Mouse (Mus musculus) ES-E14 (cell line): Measurements from ENCODE around the gene Bex2. TPM values are rescaled to one million over a fixed set of nuclear protein-coding genes. Genes with fewer than 3 reads are reported as not detected.

Source experiments
- DNase-seq: peaks from one replicate; pipeline ENCODE4 v3.0.0-alpha.2; 2013; ENCODE audit warnings: low read depth, low spot score
- H3K27ac ChIP-seq: 2 replicates; pipeline ENCODE4 v1.5.1; 2012; ENCODE audit warnings: low read depth, mild to moderate bottlenecking, low read length, moderate library complexity, mixed read lengths; ENCODE audit not compliant: poor library complexity, insufficient read depth, severe bottlenecking
- H3K36me3 ChIP-seq: 2 replicates; pipeline ENCODE4 v1.6.1; 2012; ENCODE audit warnings: mild to moderate bottlenecking, low read length, moderate library complexity, mixed read lengths; ENCODE audit not compliant: control insufficient read depth, poor library complexity, insufficient read depth, severe bottlenecking
- H3K4me1 ChIP-seq, 2 experiments: fragments of 150-350 bp in 1 of 2; sonication (generic) in 1 of 2; 2 replicates each; pipeline ENCODE4 v1.6.1; 2012; ENCODE audit warnings: low read length in 2 of 2, mild to moderate bottlenecking in 1 of 2, mixed read lengths in 1 of 2; ENCODE audit not compliant: control insufficient read depth in 2 of 2, insufficient read depth in 2 of 2, poor library complexity in 1 of 2
- H3K4me3 ChIP-seq, 2 experiments: fragments of 150-350 bp in 1 of 2; sonication (generic) in 1 of 2; 2 replicates each; pipeline ENCODE4 v1.5.1; 2012; ENCODE audit warnings: low read length in 2 of 2, low read depth in 1 of 2, mild to moderate bottlenecking in 1 of 2, mixed read lengths in 1 of 2; ENCODE audit not compliant: insufficient read depth in 1 of 2, poor library complexity in 1 of 2, severe bottlenecking in 1 of 2
- H3K9ac ChIP-seq: 2 replicates; pipeline ENCODE4 v1.6.1; 2012; ENCODE audit warnings: low read depth, mild to moderate bottlenecking, low read length, mixed read lengths; ENCODE audit not compliant: poor library complexity, insufficient read depth, severe bottlenecking
- H3K9me3 ChIP-seq: fragments of 150-350 bp; sonication (generic); 2 replicates; pipeline ENCODE4 v1.6.1; 2012; ENCODE audit warnings: low read depth, mild to moderate bottlenecking, low read length; ENCODE audit not compliant: control insufficient read depth, insufficient read depth
- CHD2 ChIP-seq: IDR thresholded peaks from 2 replicates; pipeline ENCODE4 v1.6.1; 2014; ENCODE audit warnings: mild to moderate bottlenecking, low read depth, low read length, inconsistent platforms
- HCFC1 ChIP-seq: IDR thresholded peaks from 2 replicates; pipeline ENCODE4 v1.6.1; 2012; ENCODE audit warnings: low read length, inconsistent platforms, borderline replicate concordance; ENCODE audit not compliant: insufficient read depth
- MAFK ChIP-seq: IDR thresholded peaks from 2 replicates; pipeline ENCODE4 v1.6.1; 2014; ENCODE audit warnings: mild to moderate bottlenecking, low read depth, low read length, inconsistent platforms; ENCODE audit not compliant: insufficient read depth
- ZC3H11A ChIP-seq: IDR thresholded peaks from 2 replicates; pipeline ENCODE4 v1.6.1; 2012; ENCODE audit warnings: low read depth, mild to moderate bottlenecking, inconsistent platforms, low read length, borderline replicate concordance
- ZNF384 ChIP-seq: IDR thresholded peaks from 2 replicates; pipeline ENCODE4 v1.6.1; 2012; ENCODE audit warnings: low read depth, low read length, inconsistent platforms
- in situ Hi-C, 2 experiments: fragments of 600-800 bp; cut with MboI; formaldehyde crosslinking; loops; one replicate each; pipeline ENCODE4 v1.15.1; 2025; ENCODE audit warnings: low sequenced_read_pairs in 2 of 2, inconsistent platforms in 1 of 2; ENCODE audit not compliant: unreplicated experiment in 2 of 2
- total RNA-seq: library from RNA; depleted of rRNA; stranded (reverse); fragments of 300-350 nt; gene quantifications from 2 replicates; pipeline ENCODE4 v1.2.3, GENCODE M21; 2012

The Bex2 gene
- total RNA-seq, 1 experiment = 54.1 TPM

DNA sequence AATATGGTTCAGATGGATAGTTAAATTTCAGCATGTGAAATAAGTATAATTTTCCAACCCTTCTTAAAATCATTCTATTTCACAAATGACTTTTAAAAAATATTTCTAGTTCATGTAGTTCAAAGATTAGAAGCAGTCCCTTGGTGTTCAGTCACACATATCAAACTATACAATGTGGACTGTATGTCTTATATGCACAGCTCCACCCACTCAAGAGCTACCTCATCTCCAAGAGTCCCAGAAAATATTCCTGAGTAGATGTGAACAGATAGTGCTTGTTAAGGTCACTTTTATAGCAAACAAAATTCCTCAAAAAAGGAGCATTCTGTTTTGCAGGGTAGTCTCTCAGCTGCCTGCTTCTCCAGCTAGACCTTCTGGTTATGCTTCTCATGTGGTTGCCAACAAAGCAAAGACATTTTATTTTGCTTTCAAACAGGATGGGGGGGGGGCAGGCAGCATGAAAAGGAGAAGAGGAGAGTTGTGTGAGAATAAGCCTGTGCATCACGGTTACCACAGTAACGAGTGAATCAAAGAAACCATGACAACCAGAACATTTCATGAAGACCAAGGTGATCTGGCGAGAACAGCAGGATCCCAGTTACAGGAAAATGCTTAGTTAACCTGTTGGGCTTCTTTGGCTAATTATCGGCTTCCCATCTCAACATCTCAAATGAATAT lies 36.1 kb upstream of the Bex2 start:
- H3K9me3 ChIP-seq = no peaks in the 10 kb centered on the region
- DNase-seq = no peak
- no peaks in the 10 kb centered on the region for H3K4me1 ChIP-seq
- no peaks in the 10 kb centered on the region for H3K36me3 ChIP-seq
- in situ Hi-C loops = no loop called here
- H3K27ac ChIP-seq = no peak overlapping the region
- H3K4me3 ChIP-seq = no peak overlapping the region
- TF ChIP-seq ZC3H11A = no peak
- TF ChIP-seq HCFC1 = no peak
- no peak for TF ChIP-seq ZNF384
- no peak for TF ChIP-seq CHD2
- TF ChIP-seq MAFK = no peak
- no peak overlapping the region for H3K9ac ChIP-seq

DNA sequence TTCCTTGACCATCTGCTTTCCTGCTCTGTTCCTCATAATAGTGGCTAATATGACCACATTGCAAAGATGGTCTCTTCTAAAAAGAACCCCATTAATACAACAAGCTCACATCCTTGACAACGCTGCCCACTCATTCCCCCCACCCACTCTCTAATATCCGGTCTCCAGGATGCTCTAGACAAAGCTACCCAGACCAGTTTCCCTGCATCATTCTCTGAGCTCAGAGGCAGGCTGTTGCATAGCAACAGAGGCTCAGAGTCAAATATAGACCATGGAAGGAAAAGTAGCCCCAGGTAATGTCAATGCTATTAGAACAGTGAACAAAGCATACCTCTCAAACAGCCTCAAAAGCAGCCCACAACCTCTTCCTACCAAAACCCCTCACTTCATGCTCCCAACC lies 26.4 kb upstream of the Bex2 start:
- in situ Hi-C loops = no loop called here
- Histone ChIP-seq H3K4me1 (no peaks in the 10 kb centered on the region), H3K36me3 (no peaks in the 10 kb centered on the region), H3K9me3 (no peaks in the 10 kb centered on the region), H3K27ac (no peak overlapping the region), H3K9ac (no peak overlapping the region), H3K4me3 (no peak overlapping the region)
- TF ChIP-seq ZNF384 (no peak), ZC3H11A (no peak), HCFC1 (no peak), MAFK (no peak), CHD2 (no peak)
- no peak for DNase-seq

DNA sequence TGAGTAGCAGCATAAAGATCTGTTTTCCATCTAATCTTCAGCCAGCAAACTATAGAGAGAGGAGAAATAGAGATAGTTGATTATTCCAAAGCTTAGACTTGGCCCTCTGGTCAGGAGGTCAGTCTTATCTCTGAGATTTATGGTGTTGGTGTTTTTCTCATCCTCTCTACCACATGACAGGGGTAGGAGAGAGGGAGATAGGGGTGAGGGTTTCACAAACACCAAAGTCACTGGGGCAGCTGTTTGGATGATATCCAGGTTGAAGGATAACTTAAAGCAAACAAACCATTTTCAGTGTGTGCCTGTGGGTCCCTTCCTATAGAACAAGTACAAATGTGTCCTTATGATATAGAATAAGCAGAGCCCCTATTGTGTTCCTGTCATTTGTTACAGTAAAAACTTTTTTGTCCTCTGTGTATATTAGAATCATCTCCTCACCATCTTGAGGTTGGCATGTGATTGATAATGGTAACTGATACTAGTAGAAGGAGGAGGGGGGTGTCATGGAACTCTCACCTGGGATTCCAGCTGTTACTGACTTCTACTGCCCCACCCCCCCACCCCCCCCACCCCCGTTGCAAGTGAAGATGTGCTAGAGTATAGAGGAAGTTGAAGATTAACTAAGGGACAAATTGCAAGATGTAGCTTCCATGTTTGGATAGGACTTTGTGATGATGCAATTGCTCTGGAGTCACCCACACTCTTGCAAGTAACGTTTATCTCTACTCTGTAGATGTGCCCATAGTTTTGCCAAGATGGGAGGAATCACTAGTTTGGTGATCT lies 24.7 kb upstream of the Bex2 start:
- TF ChIP-seq ZC3H11A (no peak), HCFC1 (no peak), CHD2 (no peak), MAFK (no peak), ZNF384 (no peak)
- no peaks in the 10 kb centered on the region for H3K36me3 ChIP-seq
- H3K4me1 ChIP-seq = no peaks in the 10 kb centered on the region
- DNase-seq = no peak
- H3K4me3 ChIP-seq = no peak overlapping the region
- in situ Hi-C loops = no loop called here
- no peak overlapping the region for H3K27ac ChIP-seq
- H3K9me3 ChIP-seq = no peaks in the 10 kb centered on the region
- no peak overlapping the region for H3K9ac ChIP-seq

DNA sequence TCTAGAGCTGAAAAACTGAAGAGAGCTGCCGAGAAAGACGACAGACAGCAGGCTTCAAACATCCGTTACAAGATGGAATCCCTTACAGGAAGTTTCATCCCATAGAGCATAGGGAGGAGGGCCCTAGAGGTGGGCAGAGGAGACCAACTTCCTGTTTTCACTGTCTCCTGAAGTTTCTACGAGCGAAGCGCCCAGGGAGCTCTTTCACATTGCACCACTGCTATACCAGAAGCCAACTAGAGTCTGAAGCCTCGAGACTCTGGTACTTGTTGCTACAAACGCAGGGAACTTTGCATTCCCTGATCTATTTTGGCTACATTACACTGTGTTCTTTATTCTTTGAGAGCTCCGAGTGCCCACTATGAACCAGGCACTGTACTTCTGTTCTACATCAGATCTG lies 17.1 kb upstream of the Bex2 start, which contains the start of gene Nxf3:
Nxf3 (minus strand) TSS at position 101 of the 400 bp plus-strand sequence.
- Histone ChIP-seq H3K9me3 (no peaks in the 10 kb centered on the region), H3K36me3 (no peaks in the 10 kb centered on the region), H3K9ac (no peak within 1 kb of the TSS), H3K4me3 (0 out of 4 replicates have a peak within 1 kb of the TSS, but pooled peaks of 1 of the 2 experiments have one; percentile 21), H3K27ac (no peak within 1 kb of the TSS), H3K4me1 (no peaks in the 10 kb centered on the region)
- in situ Hi-C loops = no loop called here
- no peak for DNase-seq
- TF ChIP-seq ZC3H11A (no peak), HCFC1 (no peak), ZNF384 (no peak), MAFK (no peak), CHD2 (no peak)
